Mouse (Mus musculus) thymus, postnatal 36 days (tissue): ENCODE data around the gene Etv5.

Experiments
- DNase-seq, 2 experiments: peaks; one replicate each; pipeline ENCODE4 v3.0.0; 2022; ENCODE audit warnings: mixed read lengths in 2 of 2

Etv5 gene

DNA sequence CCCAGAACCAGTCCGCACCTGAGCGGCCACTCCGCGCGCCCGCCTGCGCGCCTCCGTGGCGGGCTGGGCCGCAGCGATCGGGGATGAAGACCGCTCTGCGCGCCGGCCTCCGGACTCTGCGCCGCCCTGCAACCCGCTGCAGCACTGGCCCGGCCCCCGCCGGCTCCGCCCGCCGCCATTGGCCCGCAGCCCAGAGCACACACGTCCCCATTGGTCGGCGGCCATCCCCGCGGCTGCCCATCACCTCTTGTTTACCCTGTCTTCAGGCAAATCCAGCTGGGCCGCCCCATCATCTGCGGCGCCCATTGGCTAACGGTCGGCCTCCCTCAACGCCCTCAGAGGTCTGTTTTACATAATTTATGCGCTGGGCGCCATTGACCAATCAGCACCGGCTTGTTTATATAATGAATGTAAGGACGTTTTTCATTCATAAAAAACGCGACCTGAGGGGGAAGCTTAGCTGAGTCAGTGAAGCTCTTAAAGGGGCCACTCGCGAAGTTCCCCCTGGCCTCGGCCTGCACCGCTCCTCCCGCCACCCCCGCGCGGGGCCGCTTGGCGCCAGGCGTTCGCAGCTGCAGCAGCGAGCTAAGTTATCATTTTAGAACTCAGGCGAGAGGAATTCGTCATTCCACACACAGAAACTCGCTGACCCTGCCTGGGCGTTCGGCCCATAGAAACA lies at the start of gene Etv5:
TSS of gene Etv5 (minus strand) at position 221 of the 679 bp plus-strand sequence.
- peak; percentile 94 to 98 for DNase-seq

GRCm38 (mm10) chr16:22483900-22484299 lies 44.4 kb upstream of the Etv5 start:
- DNase-seq: no peak

DNA sequence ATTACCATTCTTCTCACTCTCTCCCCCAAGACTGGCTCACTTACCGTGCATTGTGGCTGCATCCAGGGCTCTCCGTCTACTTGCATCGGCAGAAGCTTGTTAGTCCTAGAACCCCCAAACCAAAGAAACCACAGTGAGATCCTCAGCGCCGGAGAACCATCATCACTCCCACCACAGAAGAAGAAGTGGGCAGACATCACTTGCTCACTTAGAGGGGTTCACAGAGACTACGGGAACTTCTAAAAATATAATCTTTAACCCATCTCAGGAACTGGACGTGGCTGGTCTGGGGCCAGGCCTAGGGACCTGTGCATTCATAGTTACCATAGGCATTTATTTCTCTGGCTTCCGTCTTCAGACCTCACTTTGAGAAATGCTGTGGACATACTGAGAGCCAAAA lies 39.8 kb upstream of the Etv5 start:
- DNase-seq: no peak

GRCm38 (mm10) chr16:22471728-22472127 lies 32.2 kb upstream of the Etv5 start:
- DNase-seq: no peak

DNA sequence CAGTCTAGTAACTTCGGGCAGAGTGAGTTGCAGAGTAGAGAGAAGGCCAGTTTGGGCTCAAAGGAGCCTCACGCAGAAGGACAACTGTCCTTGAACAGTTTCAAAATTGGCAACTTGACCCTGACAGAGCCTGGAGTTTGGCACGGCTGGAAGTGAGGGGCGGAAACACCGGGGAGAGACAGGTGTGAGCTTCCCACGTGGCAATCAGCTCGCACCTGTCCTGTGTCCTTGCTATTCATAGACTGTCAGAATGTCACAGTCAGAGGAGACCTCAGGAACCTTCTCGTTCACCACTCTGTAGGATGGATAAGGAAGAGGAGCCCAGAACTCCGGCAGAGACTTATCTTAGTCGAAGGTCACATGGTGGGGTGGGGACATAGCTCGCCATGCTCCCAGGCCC lies 29.9 kb upstream of the Etv5 start:
- DNase-seq: no peak

DNA sequence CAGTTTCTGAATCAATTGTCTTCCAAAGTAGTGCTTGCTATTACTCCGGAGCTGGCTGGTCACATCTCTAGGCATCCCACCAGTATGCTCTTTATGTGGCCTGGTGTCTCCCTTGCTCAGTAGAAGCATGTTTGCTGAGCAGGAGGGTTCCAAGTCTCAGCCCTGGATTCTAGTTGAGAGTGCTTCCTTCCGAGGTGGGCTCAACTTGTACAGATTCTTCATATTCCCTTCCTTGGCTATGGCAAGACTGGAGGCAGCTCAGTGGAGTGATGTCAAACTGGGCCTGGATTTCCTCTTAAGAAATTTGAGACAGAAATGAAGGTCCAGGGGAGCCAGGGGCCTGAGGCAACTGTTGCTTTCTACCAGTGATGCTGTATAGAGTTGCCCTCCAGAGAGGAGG lies 27.6 kb upstream of the Etv5 start:
- DNase-seq: no peak

DNA sequence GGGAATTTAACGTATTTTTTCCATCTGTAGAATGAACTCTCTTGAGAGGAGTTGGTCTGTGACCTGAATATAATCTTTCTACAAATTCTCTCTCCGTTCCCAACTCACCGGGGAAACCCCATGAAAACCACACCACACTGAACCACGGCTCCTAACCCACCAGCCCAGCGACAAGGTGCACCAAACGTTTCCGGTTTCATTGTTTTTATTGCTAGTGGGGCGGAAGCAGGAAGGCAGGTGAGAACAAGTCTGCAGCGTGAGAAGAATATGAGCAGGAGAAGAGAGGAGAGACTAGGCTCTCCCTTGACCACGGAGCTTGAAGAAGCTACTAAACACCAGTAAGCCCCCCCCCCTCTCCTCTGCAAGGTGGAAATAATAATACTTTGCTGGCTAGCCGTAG lies 26.9 kb upstream of the Etv5 start:
- peak; percentile 69 to 74 for DNase-seq

DNA sequence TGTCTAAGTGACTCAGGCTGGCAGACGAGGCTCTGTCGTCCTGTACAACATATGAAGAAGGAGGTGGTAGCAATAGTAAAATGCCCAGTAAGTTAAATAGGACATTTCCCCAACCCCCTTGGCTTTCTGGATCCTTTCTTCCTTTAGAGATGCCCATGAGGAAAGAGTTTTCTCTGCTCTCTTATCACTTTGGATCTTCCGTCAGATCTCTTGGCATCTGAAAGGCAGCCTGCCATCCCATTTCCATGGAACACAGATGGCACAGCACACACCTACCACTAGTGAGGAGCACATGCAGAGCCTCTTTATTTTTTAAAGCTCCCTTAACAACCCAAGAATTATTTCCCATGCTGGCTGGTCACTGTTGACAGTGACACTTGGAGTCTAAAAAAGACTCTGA lies 22.7 kb upstream of the Etv5 start:
- no peak for DNase-seq

DNA sequence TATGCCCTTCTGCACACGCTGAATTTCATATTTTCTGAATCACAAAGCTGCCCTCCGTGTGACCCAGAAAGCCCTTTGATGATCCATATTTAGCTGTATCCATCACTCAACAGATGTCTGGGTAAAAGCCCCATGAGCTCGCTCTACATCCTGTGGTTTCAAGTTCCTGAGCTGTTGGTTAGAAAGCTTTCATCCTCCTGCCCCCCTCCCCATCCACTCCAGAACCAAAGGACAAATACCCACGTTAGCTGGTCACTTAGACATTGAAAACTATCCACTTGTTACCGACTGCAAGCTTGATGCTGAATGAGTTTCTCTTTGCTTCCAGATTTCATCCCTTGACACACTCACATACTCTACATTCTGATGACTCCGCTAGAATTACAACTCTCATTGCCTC lies 22.2 kb upstream of the Etv5 start:
- DNase-seq: no peak

DNA sequence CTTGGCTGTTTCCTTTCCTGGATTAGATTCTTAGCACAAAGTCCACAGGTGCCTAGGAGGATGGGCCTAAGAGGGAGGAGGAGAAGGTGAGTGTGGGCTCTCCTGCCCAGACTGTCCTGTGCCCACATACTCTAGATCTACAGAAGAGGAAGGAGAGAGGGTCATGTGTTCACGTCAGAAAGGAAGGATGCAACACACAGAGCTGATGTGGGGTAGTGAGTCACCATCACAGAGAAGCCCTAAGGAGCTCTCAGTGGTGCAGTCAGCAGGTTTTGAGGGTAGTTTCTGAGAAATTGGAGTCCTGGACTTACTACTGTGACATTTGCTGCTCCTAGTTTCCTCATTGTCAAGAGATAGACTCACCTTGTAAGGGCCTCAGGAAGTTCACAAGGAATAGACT lies 21.4 kb upstream of the Etv5 start:
- no peak for DNase-seq

GRCm38 (mm10) chr16:22452082-22452481 lies 12.6 kb upstream of the Etv5 start:
- DNase-seq: no peak

DNA sequence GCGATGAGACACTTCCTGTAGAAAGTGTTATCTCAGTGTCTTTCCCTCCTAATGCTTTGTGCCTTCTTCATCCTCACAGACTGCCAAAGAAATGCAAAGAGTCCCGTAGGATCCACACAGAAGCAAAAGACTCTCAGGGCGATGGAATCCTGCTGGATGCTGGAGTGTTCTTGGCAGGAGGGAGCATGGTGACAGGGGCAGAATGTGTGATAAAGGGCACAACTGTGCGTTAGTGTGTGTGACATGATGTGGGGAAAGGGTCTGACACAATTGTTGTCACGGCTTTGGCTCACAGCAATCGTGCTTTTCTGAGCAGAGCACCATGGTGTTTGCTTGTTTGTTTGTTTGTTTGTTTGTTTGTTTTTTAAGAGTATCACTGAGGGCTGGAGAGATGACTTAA lies 8.6 kb upstream of the Etv5 start:
- DNase-seq: no peak

DNA sequence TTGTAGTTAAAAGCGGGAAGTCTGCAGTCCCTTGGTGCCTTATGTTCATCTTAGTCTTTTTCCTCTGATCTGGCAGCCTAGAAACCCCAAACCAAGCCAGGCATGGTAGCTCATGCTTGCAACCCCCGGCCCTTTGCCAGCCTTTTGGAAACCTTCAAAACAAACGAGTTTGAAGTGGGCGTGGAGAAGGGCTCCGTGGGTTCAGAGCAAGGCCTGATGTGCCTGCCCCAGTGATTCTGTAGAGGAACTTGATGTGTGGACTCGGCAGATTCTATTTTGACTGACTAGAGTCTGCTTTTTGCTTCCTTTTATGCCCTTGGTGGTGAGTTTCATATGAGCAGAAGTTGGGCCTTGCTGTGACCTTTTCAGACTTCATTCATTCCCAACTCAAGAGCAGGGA lies 5.3 kb upstream of the Etv5 start:
- no peak for DNase-seq

GRCm38 (mm10) chr16:22442202-22442601 lies 2.7 kb upstream of the Etv5 start:
- DNase-seq: no peak

DNA sequence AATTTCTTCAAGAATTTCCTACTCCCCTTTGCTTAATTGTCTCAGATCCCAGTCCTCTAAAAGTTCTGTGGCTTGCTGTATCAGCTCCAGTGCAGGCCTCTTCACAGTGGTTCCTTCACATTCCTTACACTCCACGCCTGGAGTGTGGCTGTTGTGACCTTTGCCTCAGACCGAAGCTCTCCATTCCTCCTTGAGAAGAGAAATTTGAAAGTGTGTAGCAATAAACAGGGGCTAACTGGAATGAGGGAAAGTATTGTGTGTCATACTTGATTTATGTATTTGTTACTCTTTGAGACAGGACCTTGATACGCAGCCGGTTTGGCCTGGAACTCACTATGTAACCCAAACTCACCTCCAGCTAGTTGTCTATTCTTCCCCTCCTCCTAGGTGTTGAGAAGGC lies 1.8 kb upstream of the Etv5 start:
- no peak for DNase-seq

GRCm38 (mm10) chr16:22440269-22440668 lies 750 bp upstream of the Etv5 start:
- DNase-seq: peak; percentile 12 to 38

- peak; percentile 68 to 76 for DNase-seq
Measured at GRCm38 (mm10) chr16:22438441-22439373, 812 bp downstream of the Etv5 start.

GRCm38 (mm10) chr16:22436106-22436505 lies 3.4 kb downstream of the Etv5 start:
- no peak for DNase-seq

DNA sequence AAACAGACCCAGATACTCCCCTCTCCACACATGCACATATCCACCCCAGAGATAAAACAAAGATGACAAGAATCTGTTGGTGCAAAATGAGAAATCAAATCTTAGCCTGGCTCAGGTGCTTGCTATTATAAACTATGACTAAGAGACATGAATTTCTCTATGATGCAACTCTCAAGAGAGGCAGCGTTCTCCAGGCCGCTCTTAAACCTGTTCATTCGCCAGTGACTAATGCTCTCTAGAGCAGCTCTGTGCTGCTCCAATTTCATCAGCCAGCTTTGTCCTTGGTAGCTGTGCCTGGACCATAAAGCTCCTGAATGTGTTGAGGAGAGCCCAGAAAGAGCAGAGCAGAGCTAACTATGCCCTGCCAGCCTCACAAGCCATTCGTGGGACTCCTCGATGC lies 5.0 kb downstream of the Etv5 start:
- DNase-seq: no peak

- DNase-seq: no peak
Measured at GRCm38 (mm10) chr16:22433944-22434343, 5.6 kb downstream of the Etv5 start.

DNA sequence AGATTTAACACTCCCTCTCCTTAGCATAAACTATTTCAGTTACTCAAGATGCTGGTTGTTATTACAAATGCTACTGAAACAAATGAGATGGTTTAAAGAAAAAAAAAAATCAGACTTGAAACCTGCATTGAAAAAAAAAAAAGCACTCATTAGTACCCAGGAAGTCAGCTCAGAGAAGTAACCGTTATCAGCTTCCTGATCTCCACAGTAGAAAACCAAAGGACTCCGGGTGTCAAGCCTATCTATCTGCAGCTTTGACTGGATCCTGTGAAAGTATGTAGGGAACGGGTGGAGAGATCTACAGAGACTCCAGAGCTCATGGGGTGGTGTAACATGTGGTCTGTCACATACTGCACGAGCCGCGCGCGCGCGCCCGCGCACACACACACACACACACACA lies 7.7 kb downstream of the Etv5 start:
- DNase-seq: no peak

GRCm38 (mm10) chr16:22431335-22431734 lies 8.2 kb downstream of the Etv5 start:
- no peak for DNase-seq

GRCm38 (mm10) chr16:22430211-22430951 lies 9.1 kb downstream of the Etv5 start:
- no peak for DNase-seq

DNA sequence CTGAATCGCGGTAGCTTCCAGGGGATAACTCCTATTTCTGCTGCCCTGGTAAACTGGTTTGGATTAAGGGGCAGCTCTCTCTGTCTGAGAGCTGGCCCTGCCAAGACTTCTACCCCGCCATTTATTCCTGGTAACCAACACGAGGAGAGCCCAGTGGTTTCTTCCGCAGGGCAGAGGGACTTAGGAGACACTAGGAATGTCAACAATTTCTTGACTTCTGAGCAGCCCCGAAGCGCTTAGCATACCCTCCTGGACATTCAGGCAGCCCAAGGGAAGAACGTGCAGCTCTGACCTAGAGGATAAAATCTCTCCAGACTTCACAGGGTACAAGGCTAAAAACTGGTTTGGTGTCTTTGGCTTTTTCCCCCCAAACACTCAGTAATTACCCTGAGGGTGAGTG lies 10.1 kb downstream of the Etv5 start:
- no peak for DNase-seq
